In genomic region chr2:38711421-38711861, GRCm38 (mm10) we compare ENCODE assay signal across 9 mouse cellular contexts. TPM values are rescaled to one million over a fixed set of nuclear protein-coding genes. Genes with fewer than 3 reads are reported as not detected.
DNase-seq lines count a peak whose midpoint lies in the region; ATAC-seq lines count a peak whose summit lies in the region.
"Had no signal": no experiment of that assay in that cellular context is flagged by ENCODE, and none has a peak within 500 bp of the region (broad histone marks: within the 10 kb centered on the region; RNA-seq: fewer than 3 reads in every experiment).

No protein-coding gene starts in this region.

- H3K4me2 ChIP-seq in kidney, embryonic 15.5 days: peak overlapping the region; percentile 59
- peak overlapping the region; percentile 36 for H3K4me2 ChIP-seq in neural tube, embryonic 11.5 days (ENCODE audit: low read depth)

- H3K4me3 ChIP-seq in forebrain, embryonic 10.5 days: peak overlapping the region; percentile 46
- H3K4me3 ChIP-seq in kidney, embryonic 15.5 days (replicated peaks): peak overlapping the region; percentile 41
- peak overlapping the region; percentile 13 for H3K4me3 ChIP-seq in neural tube, embryonic 11.5 days (ENCODE audit: low read depth, low read length)
- H3K4me3 ChIP-seq: megakaryocyte, embryonic 14.5 days had no signal

- H3K9me3 ChIP-seq in forebrain, embryonic 10.5 days: no peaks in the 10 kb centered on the region
- H3K9me3 ChIP-seq in kidney, embryonic 15.5 days (replicated peaks): no peaks in the 10 kb centered on the region
- H3K9me3 ChIP-seq in neural tube, embryonic 11.5 days (ENCODE audit: control insufficient read depth, low read length): no peaks in the 10 kb centered on the region
- H3K9me3 ChIP-seq: megakaryocyte, embryonic 14.5 days had no signal

- WGBS in forebrain, embryonic 10.5 days: under 1% methylated on average over 40 of the region's 40 CpGs
- whole genome bisulfite sequencing in kidney, embryonic 15.5 days: 1% methylated on average over 40 of the region's 40 CpGs
- WGBS in neural tube, embryonic 11.5 days: under 1% methylated on average over 37 of the region's 40 CpGs

- H3K27ac ChIP-seq in forebrain, embryonic 10.5 days: 0 out of 2 replicates have a peak overlapping the region, but pooled peaks have one; percentile 26
- no peak overlapping the region for H3K27ac ChIP-seq in kidney, embryonic 15.5 days
- H3K27ac ChIP-seq in neural tube, embryonic 11.5 days (ENCODE audit: low read depth, low read length): no peak overlapping the region

- H3K36me3 ChIP-seq in forebrain, embryonic 10.5 days (replicated peaks): no peaks in the 10 kb centered on the region
- no peaks in the 10 kb centered on the region for H3K36me3 ChIP-seq in kidney, embryonic 15.5 days
- no peaks in the 10 kb centered on the region for H3K36me3 ChIP-seq in neural tube, embryonic 11.5 days (ENCODE audit: control insufficient read depth, insufficient read depth, low read length)

- peak; percentile 12 for DNase-seq in kidney, adult 9 months
- DNase-seq in kidney, postnatal 14 days: no peak
- peak; percentile 34 for DNase-seq in forebrain, embryonic 10.5 days (ENCODE audit: extremely low spot score, low spot score)
- peak; percentile 43 for DNase-seq in neural tube, embryonic 11.5 days (ENCODE audit: low spot score)
- DNase-seq in gastrocnemius, postnatal 25 days: no peak
- no peak for DNase-seq in ovary, postnatal 14 days (ENCODE audit: low spot score)
- DNase-seq in adrenal gland, adult 8-10 months: no peak

- H3K27me3 ChIP-seq in forebrain, embryonic 10.5 days (ENCODE audit: poor library complexity, severe bottlenecking): peaks cover 96% of the 10 kb centered on the region
- peaks cover 83% of the 10 kb centered on the region for H3K27me3 ChIP-seq in kidney, embryonic 15.5 days
- H3K27me3 ChIP-seq in neural tube, embryonic 11.5 days (ENCODE audit: control insufficient read depth, insufficient read depth, low read length): peaks cover 70% of the 10 kb centered on the region

- peaks cover 48% of the 10 kb centered on the region for H3K4me1 ChIP-seq in forebrain, embryonic 10.5 days
- H3K4me1 ChIP-seq in kidney, embryonic 15.5 days: peaks cover 30% of the 10 kb centered on the region
- H3K4me1 ChIP-seq in neural tube, embryonic 11.5 days (ENCODE audit: control insufficient read depth, insufficient read depth, low read length): peaks cover 5% of the 10 kb centered on the region; the same call in 1 of the 2 replicates

- ATAC-seq in kidney, embryonic 15.5 days (replicated peaks; ENCODE audit: low FRiP score): no peak
- no peak for ATAC-seq in neural tube, embryonic 11.5 days (ENCODE audit: insufficient read depth, low FRiP score, low TSS enrichment)

- no peak overlapping the region for H3K9ac ChIP-seq in kidney, embryonic 15.5 days
- no peak overlapping the region for H3K9ac ChIP-seq in neural tube, embryonic 11.5 days (ENCODE audit: low read length)

RNA-seq across cellular contexts. Expression of gene Nr5a1, which starts 2.9 kb away (rescaled TPM):
- 0.33 and 0.69 TPM in 2 replicates for polyA plus RNA-seq in forebrain, embryonic 10.5 days (2016; fragmentation: Nextera tagmentation; extraction: Ambion mirVana)
- 1.3 and 3.4 TPM in 2 replicates for polyA plus RNA-seq in kidney, embryonic 15.5 days (2015; fragmentation: Nextera tagmentation; extraction: Ambion mirVana)
- 0.08 and 0.11 TPM in 2 replicates for polyA plus RNA-seq in neural tube, embryonic 11.5 days (2014; fragmentation: Nextera tagmentation; extraction: Ambion mirVana)
- total RNA-seq in gastrocnemius, postnatal 25 days (2021): not detected
- total RNA-seq in adrenal gland, adult 8-10 months (2022): 100 to 1,000 TPM; 272 to 809 (median 569) TPM

Comparison
In these comparisons a context has a peak if more than half of its experiments do, and no peak if none do; other contexts are left out.
1. DNase-seq: peak in kidney, adult 9 months (single experiment), forebrain, embryonic 10.5 days (single experiment) and neural tube, embryonic 11.5 days (single experiment); none in kidney, postnatal 14 days (single experiment), gastrocnemius, postnatal 25 days (single experiment), ovary, postnatal 14 days (single experiment) and adrenal gland, adult 8-10 months (single experiment).
2. Peak in every context shown above with its lines, with median percentiles within 50 percentile points of each other: H3K4me3 ChIP-seq.